Mouse (Mus musculus) liver, embryonic 14.5 days (tissue): ENCODE data around the gene Fam222b. TPM values are rescaled to one million over a fixed set of nuclear protein-coding genes. Genes with fewer than 3 reads are reported as not detected.

ENCODE experiments used
- ATAC-seq: fragments of 200-750 bp; cut with Nextera tagmentation; 2 replicates; pipeline ENCODE4 v1.8.0; 2017; ENCODE audit warnings: moderate number of reproducible peaks, mild to moderate bottlenecking, moderate library complexity; ENCODE audit not compliant: insufficient read depth
- DNase-seq, 3 experiments: peaks; one replicate each; pipeline ENCODE4 v3.0.0-alpha.2; 2012 to 2013; ENCODE audit warnings: low read depth in 3 of 3, low spot score in 3 of 3
- H3K27ac ChIP-seq: fragments of 300-500 bp; sonication (generic); 2 replicates; pipeline ENCODE4 v1.5.1; 2014; ENCODE audit warnings: moderate library complexity, mild to moderate bottlenecking, control low read depth, inconsistent platforms
- H3K27me3 ChIP-seq: fragments of 300-500 bp; sonication (generic); 2 replicates; pipeline ENCODE4 v1.6.1; 2014; ENCODE audit warnings: mild to moderate bottlenecking, low read length, moderate library complexity; ENCODE audit not compliant: control insufficient read depth, insufficient read depth
- H3K36me3 ChIP-seq: fragments of 300-500 bp; sonication (generic); replicated peaks from 2 replicates; pipeline ENCODE4 v1.6.1; 2014; ENCODE audit warnings: low read depth; ENCODE audit not compliant: control insufficient read depth, insufficient read depth
- H3K4me1 ChIP-seq, 2 experiments: fragments of 200-500 bp in 1 of 2; fragments of 300-500 bp in 1 of 2; sonication (generic) in 1 of 2; replicated peaks; 2 replicates each; pipeline ENCODE4 v1.6.1; 2012 to 2014; ENCODE audit warnings: antibody characterized with exemption in 1 of 2, inconsistent platforms in 1 of 2, low read length in 1 of 2; ENCODE audit not compliant: control insufficient read depth in 2 of 2, insufficient read depth in 2 of 2
- H3K4me2 ChIP-seq: fragments of 300-500 bp; sonication (generic); 2 replicates; pipeline ENCODE4 v1.6.1; 2014; ENCODE audit warnings: low read depth, mild to moderate bottlenecking, control low read depth, moderate library complexity
- H3K4me3 ChIP-seq, 2 experiments: fragments of 200-500 bp in 1 of 2; fragments of 300-500 bp in 1 of 2; sonication (generic) in 1 of 2; 2 replicates each; pipeline ENCODE4 v1.5.1; 2012 to 2014; ENCODE audit warnings: low read depth in 2 of 2, low read length in 2 of 2, mild to moderate bottlenecking in 2 of 2, control low read depth in 1 of 2, inconsistent platforms in 1 of 2, moderate library complexity in 1 of 2; ENCODE audit not compliant: insufficient read depth in 1 of 2
- H3K9ac ChIP-seq: fragments of 300-500 bp; sonication (generic); replicated peaks from 2 replicates; pipeline ENCODE4 v1.6.1; 2014; ENCODE audit warnings: mild to moderate bottlenecking, control low read depth, moderate library complexity
- H3K9me3 ChIP-seq: fragments of 300-500 bp; sonication (generic); 2 replicates; pipeline ENCODE4 v1.6.1; 2016; ENCODE audit warnings: low read length, mixed read lengths; ENCODE audit not compliant: control insufficient read depth
- CTCF ChIP-seq: IDR thresholded peaks from 2 replicates; pipeline ENCODE4 v1.5.1; 2016; ENCODE audit warnings: antibody characterized with exemption, low read depth, control low read depth
- EP300 ChIP-seq: IDR thresholded peaks from 2 replicates; pipeline ENCODE4 v1.6.1; 2016; ENCODE audit warnings: antibody characterized with exemption, low read depth
- WGBS: fragments of 180-500 bp; shearing (Covaris S2); extraction: QIAGEN DNeasy Blood & Tissue Kit; methylation state at CpG from one replicate; pipeline ENCODE4 v1.1.7; 2014; ENCODE audit not compliant: insufficient replicate concordance; 5-methylcytosine and 5-hydroxymethylcytosine counted together
- microRNA counts: library from miRNA; unstranded; fragments of <30 nt; microRNA quantifications from one replicate; lab custom pipeline; 2016
- microRNA-seq: library from miRNA; unstranded; fragments of <30 nt; microRNA quantifications from one replicate; pipeline ENCODE4, GENCODE M21; 2016
- polyA plus RNA-seq, 2 experiments: library from polyadenylated mRNA; depleted of rRNA in 1 of 2; stranded (reverse) in 1 of 2; unstranded in 1 of 2; fragments of >200 nt; fragmentation: Nextera tagmentation in 1 of 2; extraction: Ambion mirVana in 1 of 2; gene quantifications; 2 replicates each; pipeline versions ENCODE4 v1.2.1 to v1.2.3; 2012 to 2014

The Fam222b gene
- polyA plus RNA-seq, 2 experiments: 2.5 to 3.8 TPM

GRCm38 (mm10) chr11:78195101-78195863 lies 100.8 kb downstream of the Fam222b start:
- Histone ChIP-seq H3K27ac (no peak overlapping the region), H3K9ac (no peak overlapping the region), H3K9me3 (no peaks in the 10 kb centered on the region), H3K4me1 (peaks cover 0 to 3% of the 10 kb centered on the region in 2 experiments; a peak in 2 of 4 replicates), H3K4me3 (peak overlapping the region; percentile 56 to 88), H3K36me3 (no peaks in the 10 kb centered on the region), H3K27me3 (peaks cover 12% of the 10 kb centered on the region), H3K4me2 (peak overlapping the region; percentile 75)
- DNase-seq (no peak), ATAC-seq (no peak)
- 59% methylated on average over 23 of the region's 23 CpGs for WGBS
- no peak for TF ChIP-seq CTCF
- TF ChIP-seq EP300: no peak

GRCm38 (mm10) chr11:78202372-78202771 lies 107.9 kb downstream of the Fam222b start:
- no peak for ATAC-seq

GRCm38 (mm10) chr11:78204287-78204686 lies 109.8 kb downstream of the Fam222b start:
- Histone ChIP-seq H3K27ac (no peak overlapping the region), H3K4me2 (no peak overlapping the region), H3K4me1 (no peaks in the 10 kb centered on the region), H3K27me3 (no peaks in the 10 kb centered on the region), H3K9ac (no peak overlapping the region), H3K4me3 (no peak overlapping the region), H3K9me3 (no peaks in the 10 kb centered on the region), H3K36me3 (peaks cover 23% of the 10 kb centered on the region)
- no peak for DNase-seq
- ATAC-seq: no peak
- WGBS: 80% methylated on average over 6 of the region's 6 CpGs
- TF ChIP-seq CTCF: 0 out of 2 replicates have a peak, but pooled peaks have one; percentile 1
- no peak for TF ChIP-seq EP300

More at GRCm38 (mm10) chr11:78202372-78202771, 107.9 kb downstream of the Fam222b start:
- no peak for DNase-seq
- Histone ChIP-seq H3K27ac (no peak overlapping the region), H3K4me3 (no peak overlapping the region), H3K9me3 (no peaks in the 10 kb centered on the region), H3K4me1 (no peaks in the 10 kb centered on the region), H3K36me3 (peaks cover 11% of the 10 kb centered on the region), H3K9ac (no peak overlapping the region), H3K4me2 (no peak overlapping the region), H3K27me3 (no peaks in the 10 kb centered on the region)
- 64% methylated on average over 3 of the region's 3 CpGs for WGBS
- TF ChIP-seq CTCF: no peak
- no peak for TF ChIP-seq EP300

GRCm38 (mm10) chr11:78205361-78206206 lies 111.1 kb downstream of the Fam222b start:
- H3K9ac ChIP-seq: no peak overlapping the region
- H3K4me2 ChIP-seq: no peak overlapping the region
- no peaks in the 10 kb centered on the region for H3K4me1 ChIP-seq
- WGBS: 75% methylated on average over 13 of the region's 13 CpGs
- peaks cover 36% of the 10 kb centered on the region for H3K36me3 ChIP-seq
- no peak overlapping the region for H3K27ac ChIP-seq
- ATAC-seq (no peak), DNase-seq (no peak)
- no peak for TF ChIP-seq EP300
- TF ChIP-seq CTCF: no peak
- H3K4me3 ChIP-seq: no peak overlapping the region
- no peaks in the 10 kb centered on the region for H3K27me3 ChIP-seq
- H3K9me3 ChIP-seq: no peaks in the 10 kb centered on the region

MicroRNA genes within 50 kb of the gene (microRNA counts, 519-probe panel; counts per million panel counts)
- microRNA mmu-miR-144 (lab: Ali Mortazavi, UCI) (11,254 counts per million, percentile 100 among the panel's probes with 10 or more counts), microRNA mmu-miR-451 (lab: Ali Mortazavi, UCI) (9,283 counts per million, percentile 94 among the panel's probes with 10 or more counts)

Small RNA genes lying within 50 kb of the gene (microRNA-seq; reads per million reads assigned to microRNA genes)
- 12,278 reads per million, percentile 93 among the genes with 10 or more reads in this experiment for gene Mir144
- gene Mir451a: not detected
- not detected for gene Mir451b
- 3.4 reads per million for gene Mir7653

Other genes with a start within 250 kb of the Fam222b start
- gene Pipox, start 200.6 kb upstream of the Fam222b start, polyA plus RNA-seq (2012; rRNA removed): 15.4 and 15.6 TPM in 2 replicates
- 14.1 and 15.6 TPM in 2 replicates for gene Pipox, start 200.6 kb upstream of the Fam222b start, polyA plus RNA-seq (2014; fragmentation: Nextera tagmentation; extraction: Ambion mirVana)
- gene Sez6, start 163.9 kb upstream of the Fam222b start, polyA plus RNA-seq (2012; rRNA removed): 0.03 and 0.37 TPM in 2 replicates
- 0.05 TPM in 1 of 2 replicates, not detected in the other for gene Sez6, start 163.9 kb upstream of the Fam222b start, polyA plus RNA-seq (2014; fragmentation: Nextera tagmentation; extraction: Ambion mirVana)
- gene Phf12, start 111.9 kb upstream of the Fam222b start, polyA plus RNA-seq (2012; rRNA removed): 19.0 and 19.2 TPM in 2 replicates
- 4.3 and 5.7 TPM in 2 replicates for gene Phf12, start 111.9 kb upstream of the Fam222b start, polyA plus RNA-seq (2014; fragmentation: Nextera tagmentation; extraction: Ambion mirVana)
- 8.6 and 9.4 TPM in 2 replicates for gene Dhrs13, start 62.4 kb upstream of the Fam222b start, polyA plus RNA-seq (2012; rRNA removed)
- gene Dhrs13, start 62.4 kb upstream of the Fam222b start, polyA plus RNA-seq (2014; fragmentation: Nextera tagmentation; extraction: Ambion mirVana): 17.3 and 17.8 TPM in 2 replicates
- 17.9 and 18.3 TPM in 2 replicates for gene Flot2, start 56.7 kb upstream of the Fam222b start, polyA plus RNA-seq (2012; rRNA removed)
- 16.7 and 20.4 TPM in 2 replicates for gene Flot2, start 56.7 kb upstream of the Fam222b start, polyA plus RNA-seq (2014; fragmentation: Nextera tagmentation; extraction: Ambion mirVana)
- 9.8 and 10.2 TPM in 2 replicates for gene Eral1, start 14.3 kb upstream of the Fam222b start, polyA plus RNA-seq (2012; rRNA removed)
- 14.9 and 16.6 TPM in 2 replicates for gene Eral1, start 14.3 kb upstream of the Fam222b start, polyA plus RNA-seq (2014; fragmentation: Nextera tagmentation; extraction: Ambion mirVana)
- 35.1 and 39.9 TPM in 2 replicates for gene Traf4, start 70.9 kb downstream of the Fam222b start, polyA plus RNA-seq (2012; rRNA removed)
- 17.1 and 18.0 TPM in 2 replicates for gene Traf4, start 70.9 kb downstream of the Fam222b start, polyA plus RNA-seq (2014; fragmentation: Nextera tagmentation; extraction: Ambion mirVana)
- gene Nek8, start 82.0 kb downstream of the Fam222b start, polyA plus RNA-seq (2012; rRNA removed): 9.8 and 10.6 TPM in 2 replicates
- gene Nek8, start 82.0 kb downstream of the Fam222b start, polyA plus RNA-seq (2014; fragmentation: Nextera tagmentation; extraction: Ambion mirVana): 7.4 and 7.8 TPM in 2 replicates
- gene Tlcd1, start 82.1 kb downstream of the Fam222b start, polyA plus RNA-seq (2012; rRNA removed): 47.4 and 69.6 TPM in 2 replicates
- 44.9 and 50.5 TPM in 2 replicates for gene Tlcd1, start 82.1 kb downstream of the Fam222b start, polyA plus RNA-seq (2014; fragmentation: Nextera tagmentation; extraction: Ambion mirVana)
- 628 and 1,347 TPM in 2 replicates for gene Rpl23a, start 88.9 kb downstream of the Fam222b start, polyA plus RNA-seq (2012; rRNA removed)
- gene Rpl23a, start 88.9 kb downstream of the Fam222b start, polyA plus RNA-seq (2014; fragmentation: Nextera tagmentation; extraction: Ambion mirVana): 1,087 and 1,100 TPM in 2 replicates
- 7.1 and 7.7 TPM in 2 replicates for gene Rab34, start 93.8 kb downstream of the Fam222b start, polyA plus RNA-seq (2012; rRNA removed)
- 11.3 and 12.4 TPM in 2 replicates for gene Rab34, start 93.8 kb downstream of the Fam222b start, polyA plus RNA-seq (2014; fragmentation: Nextera tagmentation; extraction: Ambion mirVana)
- gene Proca1, start 98.7 kb downstream of the Fam222b start, polyA plus RNA-seq (2012; rRNA removed): 0.08 and 0.16 TPM in 2 replicates
- 0.23 TPM in 1 of 2 replicates, not detected in the other for gene Proca1, start 98.7 kb downstream of the Fam222b start, polyA plus RNA-seq (2014; fragmentation: Nextera tagmentation; extraction: Ambion mirVana)
- 31.6 and 34.3 TPM in 2 replicates for gene Sdf2, start 151.1 kb downstream of the Fam222b start, polyA plus RNA-seq (2012; rRNA removed)
- 30.7 and 30.8 TPM in 2 replicates for gene Sdf2, start 151.1 kb downstream of the Fam222b start, polyA plus RNA-seq (2014; fragmentation: Nextera tagmentation; extraction: Ambion mirVana)
- 7.4 and 8.4 TPM in 2 replicates for gene Supt6, start 151.3 kb downstream of the Fam222b start, polyA plus RNA-seq (2012; rRNA removed)
- 7.4 and 7.8 TPM in 2 replicates for gene Supt6, start 151.3 kb downstream of the Fam222b start, polyA plus RNA-seq (2014; fragmentation: Nextera tagmentation; extraction: Ambion mirVana)
- gene 2610507B11Rik, start 167.1 kb downstream of the Fam222b start, polyA plus RNA-seq (2012; rRNA removed): 17.3 and 20.5 TPM in 2 replicates
- 26.5 and 32.8 TPM in 2 replicates for gene 2610507B11Rik, start 167.1 kb downstream of the Fam222b start, polyA plus RNA-seq (2014; fragmentation: Nextera tagmentation; extraction: Ambion mirVana)
- 0.17 and 0.25 TPM in 2 replicates for gene BC030499, start 196.2 kb downstream of the Fam222b start, polyA plus RNA-seq (2012; rRNA removed)
- gene BC030499, start 196.2 kb downstream of the Fam222b start, polyA plus RNA-seq (2014; fragmentation: Nextera tagmentation; extraction: Ambion mirVana): 0.06 TPM in 1 of 2 replicates, not detected in the other
- gene Spag5, start 206.9 kb downstream of the Fam222b start, polyA plus RNA-seq (2012; rRNA removed): 27.8 and 39.7 TPM in 2 replicates
- gene Spag5, start 206.9 kb downstream of the Fam222b start, polyA plus RNA-seq (2014; fragmentation: Nextera tagmentation; extraction: Ambion mirVana): 27.6 and 31.5 TPM in 2 replicates
- 4.2 TPM in 2 replicates for gene Aldoc, start 228.3 kb downstream of the Fam222b start, polyA plus RNA-seq (2012; rRNA removed)
- gene Aldoc, start 228.3 kb downstream of the Fam222b start, polyA plus RNA-seq (2014; fragmentation: Nextera tagmentation; extraction: Ambion mirVana): 6.0 and 6.6 TPM in 2 replicates
- 19.6 and 22.0 TPM in 2 replicates for gene Pigs, start 233.8 kb downstream of the Fam222b start, polyA plus RNA-seq (2012; rRNA removed)
- 23.5 and 26.1 TPM in 2 replicates for gene Pigs, start 233.8 kb downstream of the Fam222b start, polyA plus RNA-seq (2014; fragmentation: Nextera tagmentation; extraction: Ambion mirVana)
- 33.5 and 40.3 TPM in 2 replicates for gene Unc119, start 248.8 kb downstream of the Fam222b start, polyA plus RNA-seq (2012; rRNA removed)
- gene Unc119, start 248.8 kb downstream of the Fam222b start, polyA plus RNA-seq (2014; fragmentation: Nextera tagmentation; extraction: Ambion mirVana): 20.9 and 25.2 TPM in 2 replicates